Mouse (Mus musculus): ENCODE results near the gene Snrpd3. TPM values are rescaled to one million over a fixed set of nuclear protein-coding genes. Genes with fewer than 3 reads are reported as not detected.
"Not testable (repeated sequence)": the region's sequence is repeated elsewhere in the genome, so short reads cannot be mapped to it uniquely, and the experiment has no call there.

The Snrpd3 gene
- total RNA-seq, 2 experiments from 2014 or later, result 73.5 to 83.4 TPM

DNA sequence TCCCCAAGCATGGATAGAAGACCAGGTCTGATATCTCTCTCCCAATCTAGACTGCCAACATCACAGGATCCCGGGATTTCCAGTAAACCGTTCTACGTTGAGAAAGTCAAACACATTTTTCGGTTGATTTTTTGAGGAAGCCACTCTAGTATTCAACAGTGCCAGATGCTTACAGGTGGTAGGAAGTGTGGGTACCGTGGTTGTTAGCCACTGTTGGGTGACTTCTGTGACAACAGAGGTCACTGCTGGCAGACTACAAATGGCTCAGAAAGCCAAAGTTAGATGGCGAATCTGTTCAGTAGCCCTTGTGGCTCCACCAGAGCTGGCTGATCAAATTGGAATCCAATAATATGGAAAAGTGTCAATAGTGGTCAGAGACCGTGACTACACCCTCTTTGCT, 13.7 kb upstream of the Snrpd3 start:
- no peak for DNase-seq

DNA sequence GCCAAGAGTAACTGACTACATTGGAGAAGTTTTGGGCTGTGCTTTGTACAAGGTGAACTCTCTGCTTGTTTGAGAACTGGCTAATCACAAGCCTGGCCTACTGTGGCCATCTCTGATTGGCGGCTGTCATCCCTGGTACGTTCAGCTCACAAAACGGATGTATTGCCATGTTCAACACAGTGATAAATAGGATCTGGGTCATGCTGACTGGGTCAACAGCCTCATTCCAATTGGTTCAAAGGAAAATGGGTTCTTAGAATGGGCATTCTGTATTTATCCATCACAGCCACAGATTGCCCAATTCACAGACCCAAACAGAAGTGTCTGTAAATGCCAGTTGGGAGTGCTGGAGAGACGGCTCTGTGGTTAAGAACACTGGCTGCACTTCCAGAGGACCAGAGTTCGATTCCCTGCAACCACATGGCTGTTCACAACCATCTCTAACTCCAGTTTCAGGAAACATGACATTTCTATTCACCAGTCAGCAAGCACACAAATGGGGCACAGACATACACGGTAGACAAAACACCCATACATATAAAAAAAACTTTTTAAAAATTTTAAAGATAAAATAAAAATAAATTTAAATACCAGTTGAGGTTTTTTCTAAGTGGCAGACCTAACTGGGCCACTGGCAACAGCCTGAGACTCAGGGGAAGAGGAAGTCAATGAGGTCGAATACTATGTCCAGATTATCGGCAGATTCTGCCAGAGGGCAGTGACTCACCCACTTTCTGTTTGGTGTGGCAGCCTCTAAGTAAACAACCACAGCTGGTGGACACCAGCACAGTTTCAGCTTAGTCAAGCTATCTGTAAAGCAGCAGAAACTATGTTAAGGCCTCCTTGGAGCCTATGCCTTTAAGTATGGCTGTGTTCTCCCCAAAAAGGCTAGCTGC, 12.9 kb upstream of the Snrpd3 start:
- DNase-seq, result no peak

DNA sequence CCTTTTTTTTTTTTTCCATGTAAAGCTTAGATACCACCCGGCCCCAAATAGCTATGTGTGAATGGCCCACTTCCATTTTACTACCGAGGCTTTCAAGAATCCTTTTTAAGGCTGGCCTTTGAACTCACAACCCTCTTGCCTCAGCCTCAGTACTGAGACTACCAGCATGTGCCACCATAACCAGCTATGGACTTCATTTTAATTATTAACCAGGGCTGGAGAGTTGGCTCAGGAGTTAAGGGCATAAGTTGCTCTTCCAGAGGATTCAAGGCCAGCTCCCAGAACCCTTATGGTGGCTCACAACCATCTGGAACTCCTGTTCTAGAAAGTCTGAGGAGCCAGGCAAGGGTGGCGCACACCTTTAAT, 12.2 kb upstream of the Snrpd3 start:
- DNase-seq, result no peak

DNA sequence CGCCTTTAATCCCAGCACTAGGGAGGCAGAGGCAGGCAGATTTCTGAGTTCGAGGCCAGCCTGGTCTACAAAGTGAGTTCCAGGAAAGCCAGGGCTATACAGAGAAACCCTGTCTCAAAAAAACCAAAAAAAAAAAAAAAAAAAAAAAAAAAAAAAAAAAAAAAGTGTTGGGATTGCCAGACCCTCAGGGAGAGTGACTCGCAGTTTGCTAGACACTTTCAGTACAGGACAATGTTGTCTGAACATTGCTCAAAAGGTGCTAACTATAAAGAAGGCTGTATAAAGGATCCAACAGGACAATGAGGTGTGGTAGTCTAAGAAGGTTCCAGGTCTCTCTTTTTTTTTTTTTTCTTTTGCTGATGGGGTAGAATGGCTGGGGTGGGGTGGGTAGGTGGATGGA, 11.4 kb upstream of the Snrpd3 start:
- DNase-seq, result not testable (repeated sequence)

DNA sequence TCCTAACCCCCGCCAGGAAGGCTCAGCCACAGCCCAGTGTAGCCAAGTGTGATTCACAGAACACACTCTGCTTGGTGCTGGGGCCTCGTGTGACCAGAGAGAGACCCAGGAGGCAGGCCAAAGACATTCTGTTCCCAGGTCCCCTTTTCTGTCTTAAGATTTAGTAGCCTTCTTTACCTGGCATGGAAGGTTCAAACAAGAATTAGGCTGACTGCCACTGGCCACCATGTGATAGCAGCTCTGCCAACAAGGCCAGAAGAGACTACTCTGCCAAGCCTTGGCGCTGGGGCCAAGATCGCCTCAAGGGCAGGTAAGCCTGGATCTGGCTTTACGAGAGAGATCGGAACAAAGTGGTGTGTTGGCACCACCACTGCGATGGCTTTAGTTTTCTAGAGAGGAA, 6.9 kb upstream of the Snrpd3 start:
- no peak for DNase-seq

DNA sequence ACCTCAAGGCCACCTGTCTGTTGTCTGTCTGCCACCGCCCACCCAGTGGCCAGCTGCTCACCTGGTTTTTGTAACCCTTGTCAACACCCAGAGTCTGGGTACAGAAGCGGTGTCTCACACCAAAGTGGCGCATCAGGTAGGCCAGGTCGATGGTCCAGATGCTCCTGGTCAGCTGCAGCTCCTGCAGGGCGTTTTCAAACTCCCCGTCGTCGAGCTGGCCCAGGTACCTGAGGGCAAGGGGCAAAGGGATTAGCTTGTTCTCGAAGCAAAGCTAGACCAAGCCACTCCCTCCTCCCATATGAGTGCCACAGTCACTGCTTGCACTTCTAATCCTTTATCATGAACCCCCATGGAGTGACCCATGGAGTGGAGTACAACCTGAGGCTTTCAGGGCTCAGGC, 6.3 kb upstream of the Snrpd3 start:
- no peak for DNase-seq

DNA sequence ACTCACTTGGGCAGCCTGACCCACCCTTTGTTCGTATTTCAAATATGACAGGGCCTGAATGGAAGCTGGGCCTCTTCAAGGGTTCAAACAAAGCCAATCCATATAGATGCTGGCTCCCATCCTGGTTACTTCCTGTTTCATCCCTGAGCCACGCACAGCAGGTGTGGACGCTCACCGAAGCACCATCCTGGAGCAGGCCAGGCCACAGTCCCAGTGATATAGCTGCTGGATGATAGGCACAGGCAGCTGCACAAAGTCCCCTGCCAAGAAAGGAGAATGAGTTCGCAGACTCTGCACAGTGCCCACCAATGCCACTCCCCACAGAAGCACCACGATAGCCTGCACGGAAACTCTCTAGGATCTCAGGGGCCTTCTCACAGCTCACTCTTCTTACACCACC, 5.5 kb upstream of the Snrpd3 start:
- no peak for DNase-seq

DNA sequence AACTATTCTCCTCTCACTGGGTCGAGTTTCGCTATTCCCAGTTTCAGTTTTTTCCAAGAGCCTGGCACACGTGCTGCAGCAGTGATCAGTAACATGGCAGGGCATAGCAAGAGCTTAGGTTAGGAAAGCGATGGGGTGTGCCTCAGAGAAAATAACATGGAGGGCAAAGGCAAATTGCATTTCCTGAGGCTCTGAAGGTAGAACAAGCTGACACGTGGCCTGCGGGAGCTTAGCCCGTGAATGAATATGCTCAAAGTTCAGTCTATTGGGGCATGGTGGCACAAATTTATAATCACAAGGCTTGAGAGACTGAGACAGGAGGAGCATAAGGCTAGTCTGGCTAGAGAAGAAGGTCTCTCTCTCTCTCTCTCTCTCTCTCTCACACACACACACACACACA, 4.6 kb upstream of the Snrpd3 start:
- no peak for DNase-seq

DNA sequence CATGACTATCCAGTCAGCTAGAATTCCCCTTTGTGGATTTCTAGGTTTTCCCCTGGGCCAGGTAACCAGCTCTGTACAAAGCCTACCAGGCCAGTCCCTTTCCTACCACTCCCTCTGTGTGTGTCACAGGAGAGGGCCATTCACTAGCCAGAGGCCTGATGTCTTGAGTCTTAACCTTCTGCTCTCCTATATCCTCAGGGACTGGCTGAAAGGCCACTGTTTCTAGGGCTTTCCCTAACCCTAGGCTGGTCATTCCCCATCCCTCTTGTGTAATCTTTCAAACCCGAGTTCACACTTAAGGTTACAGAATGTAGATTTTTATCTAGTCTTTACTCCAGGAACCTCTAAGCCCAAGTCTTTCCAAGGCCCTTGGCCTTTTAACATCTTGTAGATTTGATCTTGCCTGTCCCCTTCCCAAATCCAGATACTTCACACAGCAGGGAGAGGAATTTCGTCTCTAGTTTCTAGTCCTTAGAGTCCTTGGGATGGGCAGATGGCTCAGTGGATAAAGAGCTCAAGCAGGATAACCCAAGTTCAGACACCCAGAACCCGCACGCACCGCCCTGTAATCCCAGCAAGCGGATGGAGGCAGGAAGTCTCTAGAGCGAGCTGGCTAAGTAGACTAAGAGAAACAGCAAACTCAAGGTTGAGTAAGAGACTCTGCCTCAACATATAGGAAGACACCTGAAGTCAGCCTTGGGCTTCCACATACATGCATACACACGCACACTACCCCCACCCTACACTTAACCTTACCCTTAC, 3.9 kb upstream of the Snrpd3 start:
- DNase-seq, result no peak

DNA sequence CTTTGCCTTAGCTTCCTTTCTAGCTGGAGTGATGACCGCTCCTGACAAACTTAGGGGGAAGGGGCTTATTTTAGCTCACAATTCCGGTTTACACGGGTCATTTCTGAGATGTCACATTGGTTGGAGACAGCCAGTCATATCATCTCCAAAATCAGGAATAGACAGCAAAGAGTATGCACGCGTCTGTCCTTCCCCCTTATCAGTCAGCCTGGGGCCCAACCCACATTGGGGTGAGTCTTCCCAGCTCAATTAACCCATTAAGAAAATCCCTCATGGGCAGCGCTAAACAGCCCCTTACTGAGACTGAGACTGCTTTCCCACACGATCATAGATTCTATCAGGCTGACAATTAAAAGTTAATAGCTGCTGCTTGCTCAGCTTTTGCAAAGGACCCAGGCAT, 3.0 kb upstream of the Snrpd3 start:
- DNase-seq, result no peak

DNA sequence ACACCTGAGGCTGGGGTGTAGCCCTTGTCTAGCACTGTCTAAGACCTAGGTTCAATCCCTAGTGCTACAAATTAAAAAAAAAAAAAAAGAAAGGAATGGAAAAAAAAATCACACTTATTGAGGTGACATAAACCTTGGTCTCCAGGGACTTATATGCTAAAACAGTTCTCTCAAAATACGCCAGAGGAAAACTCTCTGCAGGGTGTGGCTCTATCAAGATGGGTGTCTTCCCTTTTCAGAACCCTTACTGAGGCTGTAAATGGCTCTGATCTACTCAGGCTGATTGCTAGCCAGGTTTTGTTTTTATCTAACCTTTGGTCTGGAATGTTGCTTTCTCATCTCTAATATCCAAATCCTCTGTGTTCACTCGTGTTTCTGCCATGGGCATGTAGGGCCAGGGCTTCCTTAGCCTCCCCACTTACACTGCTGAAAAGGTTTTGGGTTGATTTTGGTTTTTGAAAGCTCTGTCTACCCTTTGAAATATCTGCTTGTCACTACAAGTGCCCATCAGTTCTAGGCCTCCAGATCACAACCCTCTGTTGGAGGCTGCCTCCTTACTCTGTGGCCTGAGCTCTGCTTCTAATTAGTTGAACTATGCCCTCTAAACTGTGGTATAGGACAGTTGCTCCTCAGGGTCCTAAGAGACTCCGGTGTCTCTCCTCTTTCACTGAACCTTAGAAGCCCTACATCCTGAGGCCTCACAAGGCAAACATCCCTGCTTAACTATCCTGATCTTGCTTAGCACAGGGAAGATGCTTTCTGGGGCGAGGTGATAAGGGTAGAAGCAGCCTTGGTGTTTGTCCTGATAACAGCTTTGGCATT, 1.9 kb upstream of the Snrpd3 start:
- no peak for DNase-seq

DNA sequence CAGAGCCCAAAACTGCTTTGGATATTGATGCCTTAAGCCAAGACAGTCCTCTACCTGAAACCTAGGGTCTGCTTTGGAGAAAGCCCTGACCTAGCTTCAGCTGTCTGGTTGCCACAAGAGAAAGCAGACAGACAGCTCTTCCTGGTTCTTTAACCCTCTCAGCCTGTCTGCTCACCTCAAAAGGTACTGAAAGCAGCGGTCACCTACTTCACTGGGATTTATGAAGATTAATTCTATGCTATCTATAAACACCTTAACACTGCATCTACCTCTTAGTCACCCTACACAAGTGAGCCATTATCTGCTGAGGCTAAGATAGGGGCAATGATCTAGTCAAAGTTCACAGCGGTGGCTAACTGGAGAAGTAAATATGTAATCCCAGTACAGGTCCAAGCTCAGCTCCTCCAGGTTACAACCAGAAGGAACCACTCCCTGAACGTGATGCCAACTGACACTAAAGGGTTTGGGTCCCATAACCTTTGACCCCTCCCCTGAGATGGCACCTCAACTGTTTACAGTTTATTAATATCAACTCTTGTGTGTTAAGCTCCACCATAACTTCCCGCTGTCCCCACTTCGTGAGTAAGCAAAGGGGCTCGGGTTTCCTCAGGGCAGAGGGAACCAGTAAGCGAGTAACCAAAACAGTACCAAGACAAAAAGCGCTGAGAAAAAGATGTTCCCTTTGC, 1.2 kb upstream of the Snrpd3 start:
- no peak for DNase-seq

DNA sequence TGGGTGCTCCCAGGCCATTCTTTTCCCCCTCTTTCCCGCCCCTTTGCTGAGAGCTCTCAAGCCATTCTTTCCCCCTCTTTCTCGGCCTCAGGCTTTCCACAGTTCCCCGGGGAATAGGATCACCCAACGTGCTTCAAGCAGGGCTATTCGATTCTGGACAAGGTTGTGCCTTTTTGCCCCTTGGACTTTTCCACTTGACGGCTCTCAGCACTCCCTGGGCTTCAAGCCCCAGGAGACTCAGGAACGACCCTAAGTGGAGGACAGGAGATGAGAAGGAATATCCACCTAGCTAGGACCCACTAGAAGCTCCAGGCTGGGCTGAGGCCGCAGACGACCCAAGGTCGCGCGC, 653 bp upstream of the Snrpd3 start:
- DNase-seq, result no peak

DNA sequence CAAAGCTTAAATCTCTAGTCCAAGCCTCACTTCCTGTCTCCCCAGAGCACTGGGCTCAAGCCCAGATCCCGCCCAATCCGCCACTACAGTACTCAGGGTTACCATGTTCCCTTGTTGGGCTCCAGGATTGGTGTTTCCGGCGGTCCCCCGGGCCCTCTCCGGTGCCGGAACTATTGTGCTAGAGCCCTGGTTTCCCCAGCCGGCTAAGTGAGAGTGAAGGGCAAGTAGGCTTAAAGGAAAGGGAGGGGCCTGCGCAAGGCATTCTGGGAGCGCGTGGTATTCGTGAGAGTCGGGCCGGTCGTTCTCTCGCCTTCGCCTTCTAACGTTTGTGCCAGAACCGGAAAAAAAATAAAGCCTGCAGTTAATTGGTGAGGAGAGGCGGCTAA, 400 bp downstream of the Snrpd3 start, which contains the start of gene Gucd1:
Gucd1 (minus strand) TSS at position 215 of the 386 bp plus-strand sequence.
- peak; percentile 98 for DNase-seq

DNA sequence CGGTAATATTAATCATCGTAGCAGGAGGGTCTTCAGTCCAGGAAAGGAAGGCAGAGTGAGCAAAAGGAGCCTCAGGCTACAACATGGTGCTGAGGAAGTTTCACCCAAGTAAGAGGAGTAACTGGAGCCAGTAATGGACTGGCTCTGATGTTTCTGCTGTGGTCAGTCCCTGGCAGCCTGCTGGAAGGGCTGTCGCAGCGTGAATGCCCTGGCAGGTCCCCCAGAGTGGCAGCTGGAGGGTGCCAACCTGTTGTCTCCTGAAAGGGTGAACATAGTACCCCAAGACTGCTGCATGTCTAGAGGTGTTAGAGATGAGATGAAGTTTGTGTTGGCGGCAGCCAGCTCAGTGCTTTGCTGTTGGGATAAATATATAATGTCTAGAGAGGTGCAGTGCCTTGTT, 3.2 kb downstream of the Snrpd3 start:
- no peak for DNase-seq

DNA sequence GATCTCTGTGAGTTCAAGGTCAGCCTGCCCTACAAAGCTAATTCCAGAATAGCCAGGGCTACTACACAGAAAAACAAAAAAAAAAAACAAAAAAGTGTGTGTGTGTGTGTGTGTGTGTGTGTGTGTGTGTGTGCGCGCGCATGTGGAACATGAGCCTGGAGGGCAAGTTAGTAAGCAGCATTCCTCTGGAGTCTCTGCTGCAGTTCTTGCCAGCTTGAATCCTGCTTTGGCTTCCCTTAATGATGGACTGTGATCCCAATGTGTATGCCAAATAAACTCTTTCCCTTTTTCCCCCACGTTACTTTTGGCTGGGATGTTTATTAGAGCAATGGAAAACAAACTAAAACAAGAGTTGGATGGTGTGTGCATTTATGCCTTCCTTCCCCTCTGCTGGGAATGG, 4.3 kb downstream of the Snrpd3 start:
- DNase-seq, result no peak

DNA sequence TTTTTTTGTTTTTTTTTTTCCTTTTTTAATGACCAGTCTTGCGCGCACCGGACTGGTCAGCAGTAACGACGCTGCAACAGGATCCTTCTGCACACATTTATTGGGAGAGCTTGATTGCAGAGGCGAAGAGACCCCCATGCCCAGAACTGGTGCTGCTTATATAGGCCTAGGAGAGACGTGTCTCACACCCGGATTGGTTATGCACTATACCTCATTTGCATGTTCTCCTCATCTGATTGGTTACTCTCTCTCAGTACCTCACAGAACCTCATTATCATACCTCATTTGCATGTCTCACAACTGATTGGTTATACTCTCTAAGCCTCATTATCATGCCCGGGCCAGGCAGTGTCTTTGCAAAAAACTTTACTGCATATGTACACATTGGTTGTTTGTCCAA, 8.1 kb downstream of the Snrpd3 start:
- DNase-seq, result not testable (repeated sequence)

DNA sequence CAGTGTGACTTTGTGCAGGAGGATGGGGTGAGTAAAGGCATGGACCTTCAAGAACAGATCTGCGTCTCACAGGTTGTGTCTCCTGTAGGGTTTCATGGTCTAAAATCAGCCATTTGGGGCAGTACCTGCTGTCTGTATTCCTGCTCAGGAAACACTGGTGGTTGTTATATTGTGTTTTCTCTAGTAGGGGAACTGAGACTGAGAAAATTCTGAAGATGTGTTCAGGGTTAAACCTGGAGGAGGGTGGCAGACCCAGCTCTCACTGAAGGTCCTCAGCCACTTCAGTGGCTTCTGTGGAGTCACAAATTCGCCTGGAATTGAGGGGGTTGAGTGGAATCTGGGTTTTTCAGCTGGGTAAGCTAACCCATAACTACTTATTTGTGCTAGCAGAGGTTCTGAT, 13.0 kb downstream of the Snrpd3 start:
- DNase-seq, result no peak

DNA sequence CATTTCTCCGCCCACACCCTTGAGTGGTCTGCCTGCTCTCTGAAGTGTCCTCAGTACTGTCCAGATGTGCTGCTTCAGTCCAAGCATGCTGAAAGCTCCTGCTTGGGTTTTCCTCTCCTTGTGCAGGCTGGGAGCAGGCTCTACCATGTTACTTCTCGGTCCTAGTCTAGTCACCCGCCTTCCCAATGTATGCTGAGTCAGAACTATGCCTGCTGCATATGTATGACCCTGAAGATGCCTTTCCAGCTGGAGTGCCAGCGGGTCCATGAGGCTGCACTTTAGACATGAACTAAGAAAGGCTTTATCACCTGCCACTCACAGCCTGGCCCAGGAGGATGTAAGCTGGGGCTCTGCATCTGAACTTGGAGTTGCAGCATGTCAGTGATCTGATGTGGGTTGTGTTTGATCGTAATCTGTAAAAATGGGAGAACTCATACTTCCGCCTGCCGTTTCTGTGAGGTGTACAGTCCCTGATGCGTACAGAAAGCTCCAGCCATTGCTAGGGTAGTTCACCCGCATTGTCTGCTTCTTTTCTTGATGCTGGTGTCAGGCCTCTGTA, 14.3 kb downstream of the Snrpd3 start:
- DNase-seq, result no peak

DNA sequence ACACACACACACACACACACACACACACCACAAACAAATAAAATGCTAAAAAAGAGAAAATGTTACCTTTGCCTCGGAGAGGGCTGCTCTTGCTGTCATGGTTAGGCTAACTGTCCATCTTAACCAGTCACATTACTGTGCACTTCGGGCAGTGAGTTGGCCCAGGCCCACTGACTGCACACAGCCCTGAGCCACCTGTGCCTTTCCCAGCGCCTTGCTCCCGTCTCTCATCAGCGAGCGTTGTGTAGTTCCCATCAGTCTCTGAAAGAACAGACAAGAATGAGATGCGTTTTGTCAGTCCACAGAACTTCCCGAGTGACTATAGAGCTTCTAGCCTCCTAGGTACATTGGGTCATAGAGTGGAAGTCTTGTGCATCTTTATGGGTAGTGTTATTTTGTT, 16.9 kb downstream of the Snrpd3 start:
- no peak for DNase-seq

DNA sequence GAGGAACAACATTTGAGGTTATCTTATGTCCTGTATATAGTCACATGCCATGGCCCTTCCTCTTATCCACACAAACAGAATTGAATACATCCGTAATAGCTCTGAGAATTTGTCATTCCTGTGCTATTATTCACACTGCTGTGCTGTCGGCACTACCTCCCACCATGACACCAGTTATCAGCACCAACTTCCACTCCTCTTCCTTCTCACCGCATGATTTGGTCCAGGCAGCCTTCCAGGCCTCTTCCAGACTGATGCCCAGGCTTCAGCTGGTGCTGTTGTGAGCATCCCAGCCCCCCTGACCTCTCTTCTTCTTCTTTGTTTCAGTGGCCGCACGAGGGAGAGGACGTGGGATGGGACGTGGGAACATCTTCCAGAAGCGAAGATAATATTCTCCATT, 17.6 kb downstream of the Snrpd3 start:
- DNase-seq, result no peak

DNA sequence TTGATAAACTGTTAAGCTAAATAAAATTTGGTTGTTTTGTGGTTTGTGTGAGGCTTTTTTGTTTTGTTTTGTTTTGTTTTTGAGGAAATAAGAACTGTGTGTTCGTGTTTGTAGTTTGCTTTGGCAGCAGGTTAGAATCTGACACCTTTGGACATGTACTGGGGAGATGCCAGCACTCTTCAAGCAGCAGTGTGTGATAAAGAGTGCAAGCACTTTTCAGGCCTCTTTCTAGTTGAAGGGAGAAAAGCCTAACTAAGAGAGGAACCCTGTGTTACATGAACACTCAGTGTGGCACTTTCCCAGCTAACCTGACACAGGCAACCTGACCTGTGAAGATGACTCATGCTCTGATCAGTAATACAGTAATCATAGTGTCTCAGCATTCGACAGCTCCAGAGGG, 18.1 kb downstream of the Snrpd3 start:
- DNase-seq, result no peak

All from layer of hippocampus, postnatal 36 days (tissue).